Mouse (Mus musculus) spleen, adult 2 months (tissue): Measurements from ENCODE around the gene Nrap. TPM values are rescaled to one million over a fixed set of nuclear protein-coding genes. Genes with fewer than 3 reads are reported as not detected.

Experiments used
- DNase-seq, 2 experiments: peaks; one replicate each; pipeline versions ENCODE4 v3.0.0 to v3.0.0-alpha.2; 2012 to 2021; ENCODE audit warnings: low spot score in 2 of 2, low read depth in 1 of 2
- H3K27ac ChIP-seq: fragments of 200-500 bp; 2 replicates; pipeline ENCODE4 v1.5.1; 2012; ENCODE audit warnings: low read length, inconsistent platforms; ENCODE audit not compliant: insufficient read depth
- H3K27me3 ChIP-seq: fragments of 200-500 bp; 2 replicates; pipeline ENCODE4 v1.6.1; 2012; ENCODE audit warnings: mild to moderate bottlenecking, moderate library complexity, low read length, inconsistent platforms; ENCODE audit not compliant: control insufficient read depth, insufficient read depth
- H3K36me3 ChIP-seq: fragments of 200-500 bp; 2 replicates; pipeline ENCODE4 v1.6.1; 2012; ENCODE audit warnings: mild to moderate bottlenecking, low read length, inconsistent platforms; ENCODE audit not compliant: control insufficient read depth, insufficient read depth
- H3K4me1 ChIP-seq: fragments of 200-500 bp; 2 replicates; pipeline ENCODE4 v1.6.1; 2011; ENCODE audit warnings: inconsistent platforms; ENCODE audit not compliant: control insufficient read depth, insufficient read depth, insufficient read length
- H3K4me3 ChIP-seq: fragments of 200-500 bp; 2 replicates; pipeline ENCODE4 v1.5.1; 2011; ENCODE audit warnings: mild to moderate bottlenecking, inconsistent platforms; ENCODE audit not compliant: insufficient read depth, insufficient read length; ENCODE audit errors: extremely low read depth
- CTCF ChIP-seq: fragments of 200-500 bp; IDR thresholded peaks from 2 replicates; pipeline ENCODE4 v1.5.1; 2011; ENCODE audit warnings: mild to moderate bottlenecking, inconsistent platforms; ENCODE audit not compliant: insufficient read depth, insufficient read length, insufficient replicate concordance; ENCODE audit errors: extremely low read depth
- POLR2A ChIP-seq: fragments of 200-500 bp; IDR thresholded peaks from 2 replicates; pipeline ENCODE4 v1.6.1; 2011; ENCODE audit warnings: low read depth, low read length, inconsistent platforms
- WGBS: fragments of 180-500 bp; shearing (Covaris S2); methylation state at CpG from one replicate; pipeline ENCODE4 v1.1.7; 2018; 5-methylcytosine and 5-hydroxymethylcytosine counted together
- polyA plus RNA-seq: library from polyadenylated mRNA; depleted of rRNA; stranded (reverse); fragments of >200 nt; gene quantifications from 2 replicates; pipeline ENCODE4 v1.2.3, GENCODE M21; 2012

The Nrap gene
- polyA plus RNA-seq, 1 experiment = 0.01 TPM

GRCm38 (mm10) chr19:56425492-56425891 lies 35.7 kb upstream of the Nrap start:
- no peak overlapping the region for H3K27ac ChIP-seq
- 87% methylated on average over 9 of the region's 9 CpGs for WGBS
- H3K4me1 ChIP-seq = no peaks in the 10 kb centered on the region
- no peak for TF ChIP-seq CTCF
- no peak for TF ChIP-seq POLR2A
- H3K27me3 ChIP-seq = no peaks in the 10 kb centered on the region
- H3K4me3 ChIP-seq = no peak overlapping the region
- H3K36me3 ChIP-seq = no peaks in the 10 kb centered on the region; the same call in 1 of the 2 replicates
- DNase-seq = no peak

DNA sequence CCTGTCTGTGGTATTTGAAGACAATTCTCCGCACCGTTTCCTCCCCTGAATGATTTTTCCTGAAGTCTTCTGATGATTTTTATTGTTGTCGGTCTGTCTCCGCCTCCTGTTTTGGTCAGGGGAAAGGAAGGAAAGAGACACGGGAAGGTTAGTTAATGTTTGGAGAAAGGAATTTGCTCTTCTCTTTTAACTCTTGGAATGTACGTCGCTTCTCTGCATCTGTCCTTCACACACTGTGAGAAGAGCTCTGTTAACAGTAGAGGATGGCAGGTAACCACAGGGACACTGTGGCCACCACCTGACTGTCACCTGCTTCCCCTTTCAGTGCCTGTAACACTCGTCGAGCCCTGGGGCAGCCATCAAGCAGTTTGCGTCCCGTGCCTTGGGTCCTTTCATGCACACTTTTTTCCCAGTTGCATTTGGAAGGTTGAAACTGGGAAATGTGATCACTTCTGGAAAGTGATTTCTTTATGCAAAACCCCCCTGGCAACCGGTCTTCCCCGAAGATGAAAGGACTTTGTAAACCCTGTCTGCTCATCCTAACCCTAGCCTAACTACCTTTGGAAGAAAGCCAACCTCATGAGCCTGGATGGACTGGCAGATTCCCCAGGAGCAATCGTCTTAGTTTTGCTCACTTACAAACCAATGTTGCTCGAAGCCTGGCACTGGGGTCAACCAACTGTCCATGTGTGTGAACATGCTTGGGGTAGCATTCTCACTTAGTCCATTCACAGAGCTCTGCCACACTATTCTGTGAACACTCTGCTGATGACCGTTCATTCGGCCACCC lies 35.0 kb upstream of the Nrap start:
- 90% methylated on average over 17 of the region's 17 CpGs for WGBS
- no peak for DNase-seq
- H3K27me3 ChIP-seq = no peaks in the 10 kb centered on the region
- H3K27ac ChIP-seq = no peak overlapping the region
- H3K36me3 ChIP-seq = no peaks in the 10 kb centered on the region; the same call in 1 of the 2 replicates
- TF ChIP-seq CTCF = no peak
- no peak for TF ChIP-seq POLR2A
- H3K4me3 ChIP-seq = no peak overlapping the region
- H3K4me1 ChIP-seq = no peaks in the 10 kb centered on the region

DNA sequence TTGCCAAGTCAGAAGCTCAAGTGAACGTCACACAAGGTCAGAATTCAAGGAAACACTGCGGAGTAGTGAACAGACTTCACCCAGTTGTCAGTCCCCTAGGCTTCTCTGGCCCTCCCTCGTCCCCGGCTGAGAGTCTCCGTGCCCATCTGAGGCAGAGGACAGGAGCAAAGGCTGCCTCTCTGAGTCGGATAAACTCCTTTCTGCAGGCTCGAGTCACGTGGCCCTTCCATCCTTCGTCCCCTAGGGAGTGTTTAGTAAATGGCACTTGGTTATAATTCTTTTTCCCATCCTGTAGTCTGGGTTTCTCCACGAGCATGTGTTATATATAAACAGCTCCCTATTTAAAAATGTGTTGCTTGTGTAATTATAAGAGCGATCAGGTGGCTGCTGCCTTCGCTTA lies 33.5 kb upstream of the Nrap start:
- H3K27ac ChIP-seq = no peak overlapping the region

GRCm38 (mm10) chr19:56422476-56423338 lies 32.9 kb upstream of the Nrap start:
- DNase-seq = peak in 1 of 2 experiments; percentile 61
- no peaks in the 10 kb centered on the region; the same call in 1 of the 2 replicates for H3K36me3 ChIP-seq
- 70% methylated on average over 14 of the region's 14 CpGs for WGBS
- H3K4me1 ChIP-seq = no peaks in the 10 kb centered on the region
- no peak overlapping the region for H3K27ac ChIP-seq
- no peaks in the 10 kb centered on the region for H3K27me3 ChIP-seq
- peak; percentile 71; the same call in 1 of the 2 replicates for TF ChIP-seq CTCF
- TF ChIP-seq POLR2A = no peak
- H3K4me3 ChIP-seq = no peak overlapping the region

More for the DNA sequence above, 33.5 kb upstream of the Nrap start:
- TF ChIP-seq CTCF = no peak
- TF ChIP-seq POLR2A = no peak
- WGBS = 94% methylated on average over 12 of the region's 12 CpGs
- no peaks in the 10 kb centered on the region; the same call in 1 of the 2 replicates for H3K36me3 ChIP-seq
- no peak for DNase-seq
- no peak overlapping the region for H3K4me3 ChIP-seq
- H3K27me3 ChIP-seq = no peaks in the 10 kb centered on the region
- no peaks in the 10 kb centered on the region for H3K4me1 ChIP-seq

GRCm38 (mm10) chr19:56420345-56420744 lies 30.5 kb upstream of the Nrap start:
- H3K27me3 ChIP-seq = no peaks in the 10 kb centered on the region
- no peak overlapping the region for H3K27ac ChIP-seq
- no peak overlapping the region for H3K4me3 ChIP-seq
- no peaks in the 10 kb centered on the region; the same call in 1 of the 2 replicates for H3K36me3 ChIP-seq
- WGBS = 90% methylated on average over 3 of the region's 3 CpGs
- DNase-seq = no peak
- H3K4me1 ChIP-seq = no peaks in the 10 kb centered on the region
- TF ChIP-seq POLR2A (no peak), CTCF (no peak)

DNA sequence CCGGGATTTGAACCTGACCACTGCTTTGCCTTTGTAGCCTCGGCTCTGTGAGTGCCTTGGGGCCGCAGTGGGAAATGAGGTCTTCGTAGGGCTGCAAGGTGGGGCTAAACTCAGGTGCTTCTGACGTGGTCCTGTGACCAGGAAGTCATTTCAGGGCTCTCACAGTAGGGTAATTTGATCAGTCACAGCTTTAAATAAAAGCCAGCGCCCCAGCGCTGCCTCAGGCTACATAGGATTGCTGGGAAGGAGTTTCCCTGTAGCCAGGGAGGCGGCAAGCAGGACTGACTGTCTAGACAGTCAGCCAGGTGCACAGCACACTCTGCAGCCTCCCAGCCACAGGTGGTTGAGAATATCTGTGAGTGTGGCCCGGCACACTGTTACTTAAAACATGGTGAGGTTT lies 29.6 kb upstream of the Nrap start:
- H3K4me1 ChIP-seq = no peaks in the 10 kb centered on the region
- DNase-seq = no peak
- TF ChIP-seq POLR2A = no peak
- no peak for TF ChIP-seq CTCF
- WGBS = 91% methylated on average over 9 of the region's 9 CpGs
- no peak overlapping the region for H3K27ac ChIP-seq
- no peaks in the 10 kb centered on the region for H3K27me3 ChIP-seq
- no peak overlapping the region for H3K4me3 ChIP-seq
- H3K36me3 ChIP-seq = no peaks in the 10 kb centered on the region
